Mouse (Mus musculus): ENCODE data around the gene Il10rb.
"Not testable (repeated sequence)": the region's sequence is repeated elsewhere in the genome, so short reads cannot be mapped to it uniquely, and the experiment has no call there.

Gene Il10rb

DNA sequence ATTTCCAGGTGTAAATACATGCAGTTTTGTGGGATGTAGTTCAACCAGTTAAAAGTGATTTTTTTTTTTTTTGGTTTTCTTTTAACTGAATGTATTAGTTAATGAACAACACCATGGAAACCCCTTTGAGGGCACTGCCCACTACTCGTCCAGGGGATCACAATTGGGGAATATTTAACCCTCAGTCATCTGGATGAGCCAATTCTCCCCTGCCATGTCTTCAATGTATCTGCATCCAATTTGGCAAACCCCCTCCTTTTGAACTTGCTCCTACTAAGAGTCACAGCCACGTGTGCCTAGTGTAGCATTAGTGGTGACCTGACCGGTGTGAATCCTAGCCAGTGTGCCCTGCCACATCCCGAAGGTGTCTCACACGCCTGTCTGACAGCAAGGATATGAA lies 12.6 kb downstream of the Il10rb start:
- DNase-seq, result no peak

GRCm38 (mm10) chr16:91425816-91426215 lies 19.9 kb downstream of the Il10rb start:
- no peak for DNase-seq

GRCm38 (mm10) chr16:91426586-91426985 lies 20.6 kb downstream of the Il10rb start:
- no peak for DNase-seq

GRCm38 (mm10) chr16:91427461-91427860 lies 21.5 kb downstream of the Il10rb start:
- DNase-seq, result no peak

- DNase-seq, result no peak
Measured at GRCm38 (mm10) chr16:91428259-91428865, 22.4 kb downstream of the Il10rb start.

DNA sequence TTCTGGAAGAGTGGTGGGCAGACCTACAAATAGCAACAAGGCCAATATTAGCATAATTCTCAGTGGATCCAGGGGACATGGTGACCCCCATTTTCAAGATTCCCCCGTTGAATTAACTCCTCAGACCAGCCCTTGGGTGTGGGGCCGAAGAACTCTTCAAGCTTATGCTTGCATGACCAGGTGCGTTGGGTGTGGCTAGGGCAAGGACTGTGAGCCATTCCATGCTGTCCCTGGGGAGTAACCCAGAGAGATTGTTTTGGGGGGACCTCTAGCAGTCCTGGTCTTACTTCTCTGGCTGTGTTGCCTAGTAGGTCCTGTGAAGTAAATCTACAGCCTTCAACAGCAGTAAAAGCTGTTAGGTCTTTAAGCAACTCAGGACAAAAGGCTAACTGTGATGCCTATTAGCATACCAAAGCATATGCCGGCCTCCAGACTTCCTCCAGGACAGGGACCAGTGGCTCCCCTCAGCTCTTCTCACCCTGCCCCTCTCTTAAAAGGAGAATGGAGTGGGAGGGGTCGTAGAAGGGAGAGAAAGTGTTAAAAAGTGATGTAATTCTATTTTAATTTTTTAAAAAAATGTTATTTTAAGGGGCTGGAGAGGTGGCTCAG lies 26.9 kb downstream of the Il10rb start:
- DNase-seq, result no peak

DNA sequence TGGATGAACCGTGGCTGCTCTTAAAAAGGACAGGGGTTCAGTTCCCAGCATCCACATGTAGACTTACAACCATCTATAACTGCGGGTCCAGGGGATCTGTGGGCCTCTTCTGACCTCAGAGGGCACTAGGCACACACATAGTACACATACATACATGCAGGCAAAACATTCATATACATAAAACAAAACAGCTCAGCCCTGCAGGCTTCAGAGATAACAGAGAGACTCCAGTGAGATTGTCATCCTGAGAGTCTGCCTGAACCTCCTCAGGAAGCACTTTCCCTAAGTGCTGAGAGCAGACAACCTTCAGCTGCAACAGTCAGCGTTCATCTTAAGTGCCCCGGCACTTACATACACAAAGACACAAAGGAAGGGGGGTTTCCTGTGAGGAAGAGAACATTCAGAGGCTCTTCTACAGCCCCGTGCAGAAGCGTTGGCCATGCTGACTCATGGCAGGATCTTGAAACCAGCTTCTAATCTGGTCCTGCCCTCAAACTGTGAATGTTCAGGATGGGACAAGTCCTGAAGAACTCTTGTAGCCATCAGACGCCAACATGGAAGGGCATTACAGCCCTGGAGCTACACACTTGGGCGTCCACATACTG lies 27.5 kb downstream of the Il10rb start:
- DNase-seq, result no peak

GRCm38 (mm10) chr16:91434119-91434518 lies 28.2 kb downstream of the Il10rb start:
- DNase-seq, result no peak

DNA sequence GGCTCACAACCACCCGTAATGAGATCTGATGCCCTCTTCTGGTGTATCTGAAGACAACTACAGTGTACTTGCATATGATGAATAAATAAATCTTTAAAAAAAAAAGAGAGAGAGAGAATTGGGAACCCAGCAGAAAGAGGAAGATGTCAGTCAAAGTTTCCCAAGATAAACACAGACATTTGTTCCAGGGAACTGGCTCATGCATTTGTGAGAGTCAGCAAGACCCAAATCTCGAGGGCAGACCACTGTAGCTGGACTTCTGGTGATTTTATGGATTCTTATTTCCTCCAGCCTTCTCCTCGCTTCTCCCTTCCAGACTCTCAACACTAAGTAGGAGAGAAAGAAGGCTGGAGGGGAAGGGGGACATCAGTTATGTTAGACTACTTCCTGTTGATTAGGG lies 32.1 kb downstream of the Il10rb start:
- DNase-seq, result no peak

GRCm38 (mm10) chr16:91438599-91438998 lies 32.6 kb downstream of the Il10rb start:
- not testable (repeated sequence) for DNase-seq

- no peak for DNase-seq
Measured at GRCm38 (mm10) chr16:91441366-91441765, 35.4 kb downstream of the Il10rb start.

DNA sequence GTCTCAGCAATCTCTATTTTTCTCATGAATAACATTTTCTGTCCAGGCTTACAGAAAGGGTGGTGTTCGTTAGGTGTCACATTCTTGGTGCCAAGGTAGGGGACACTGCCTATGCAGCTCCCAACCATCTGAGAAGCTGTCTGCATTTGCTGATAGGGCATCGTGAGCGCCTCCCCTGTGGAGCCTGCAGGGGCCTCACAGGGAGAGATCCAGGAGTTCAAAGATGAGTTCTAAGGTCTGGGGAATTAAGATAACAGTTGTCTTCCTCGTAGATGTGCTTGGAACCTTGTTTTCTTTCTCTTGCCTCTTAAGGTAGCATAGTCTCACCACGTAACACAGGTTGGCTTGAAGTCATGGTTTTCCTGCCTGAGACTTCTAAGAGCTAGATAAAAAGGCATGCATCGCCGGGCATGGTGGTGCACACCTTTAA lies 35.9 kb downstream of the Il10rb start:
- DNase-seq, result no peak

DNA sequence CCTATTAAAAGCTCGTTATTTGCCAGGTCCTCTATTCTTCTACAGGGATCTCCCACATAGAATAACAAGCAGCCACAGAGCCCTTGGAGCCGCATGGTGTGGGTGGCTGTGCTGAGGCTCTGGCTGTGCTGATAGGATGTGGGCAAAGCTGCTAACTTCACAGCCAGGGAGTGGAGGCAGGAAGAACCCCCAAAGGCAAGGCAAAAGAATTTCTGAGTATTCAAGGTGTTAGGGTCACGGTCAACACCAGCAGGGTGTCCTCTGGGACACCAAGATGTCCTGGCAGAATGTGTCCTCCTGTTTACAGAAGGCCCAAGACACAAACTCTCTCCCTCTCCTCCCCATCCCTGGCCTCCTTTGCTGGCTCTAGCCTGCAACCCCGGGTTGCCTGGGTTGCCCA lies 36.5 kb downstream of the Il10rb start:
- DNase-seq, result no peak

GRCm38 (mm10) chr16:91443211-91443611 lies 37.2 kb downstream of the Il10rb start:
- DNase-seq, result no peak

- no peak for DNase-seq
Measured at GRCm38 (mm10) chr16:91444847-91445246, 38.9 kb downstream of the Il10rb start.

GRCm38 (mm10) chr16:91445566-91445965 lies 39.6 kb downstream of the Il10rb start:
- DNase-seq, result no peak

GRCm38 (mm10) chr16:91446778-91447511 lies 41.0 kb downstream of the Il10rb start:
- DNase-seq, result no peak

GRCm38 (mm10) chr16:91447512-91447900 lies 41.5 kb downstream of the Il10rb start:
- DNase-seq, result no peak

DNA sequence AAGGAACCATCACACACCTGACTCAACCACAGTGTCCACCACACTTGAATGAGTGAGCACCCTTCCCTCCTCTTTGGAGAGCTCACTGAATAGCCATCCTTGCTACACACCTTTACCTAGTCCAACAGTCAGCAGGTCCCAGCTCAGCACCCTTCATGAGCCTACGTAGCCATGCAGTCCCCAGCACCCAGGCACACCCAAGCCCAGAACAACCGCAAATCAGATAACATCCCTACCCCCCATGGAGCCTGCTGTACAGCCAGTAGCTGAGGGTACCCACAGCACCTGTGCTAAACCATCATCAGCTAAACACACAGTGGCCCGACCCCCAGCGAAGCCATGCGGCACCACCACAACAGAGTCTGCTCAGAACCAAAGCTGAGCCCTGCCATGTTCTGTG lies 42.1 kb downstream of the Il10rb start:
- DNase-seq, result no peak

DNA sequence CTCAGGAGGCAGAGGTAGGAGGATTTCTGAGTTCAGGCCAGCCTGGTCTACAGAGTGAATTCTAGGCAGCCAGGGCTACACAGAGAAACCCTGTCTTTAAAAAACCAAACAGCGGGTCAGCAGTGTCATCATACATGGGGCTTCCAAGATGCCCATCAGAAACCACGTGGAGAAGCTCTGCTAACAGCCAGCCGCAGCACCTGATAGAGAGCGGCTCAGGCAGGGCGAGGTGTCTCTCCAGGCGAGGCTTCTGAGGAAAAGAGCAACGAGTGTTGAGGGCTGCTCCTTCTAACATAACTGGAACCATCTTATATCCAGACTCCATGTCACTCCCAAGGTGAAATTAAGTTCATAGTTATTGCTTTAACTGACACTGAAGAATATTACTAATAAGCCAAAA lies 42.9 kb downstream of the Il10rb start:
- no peak for DNase-seq

DNA sequence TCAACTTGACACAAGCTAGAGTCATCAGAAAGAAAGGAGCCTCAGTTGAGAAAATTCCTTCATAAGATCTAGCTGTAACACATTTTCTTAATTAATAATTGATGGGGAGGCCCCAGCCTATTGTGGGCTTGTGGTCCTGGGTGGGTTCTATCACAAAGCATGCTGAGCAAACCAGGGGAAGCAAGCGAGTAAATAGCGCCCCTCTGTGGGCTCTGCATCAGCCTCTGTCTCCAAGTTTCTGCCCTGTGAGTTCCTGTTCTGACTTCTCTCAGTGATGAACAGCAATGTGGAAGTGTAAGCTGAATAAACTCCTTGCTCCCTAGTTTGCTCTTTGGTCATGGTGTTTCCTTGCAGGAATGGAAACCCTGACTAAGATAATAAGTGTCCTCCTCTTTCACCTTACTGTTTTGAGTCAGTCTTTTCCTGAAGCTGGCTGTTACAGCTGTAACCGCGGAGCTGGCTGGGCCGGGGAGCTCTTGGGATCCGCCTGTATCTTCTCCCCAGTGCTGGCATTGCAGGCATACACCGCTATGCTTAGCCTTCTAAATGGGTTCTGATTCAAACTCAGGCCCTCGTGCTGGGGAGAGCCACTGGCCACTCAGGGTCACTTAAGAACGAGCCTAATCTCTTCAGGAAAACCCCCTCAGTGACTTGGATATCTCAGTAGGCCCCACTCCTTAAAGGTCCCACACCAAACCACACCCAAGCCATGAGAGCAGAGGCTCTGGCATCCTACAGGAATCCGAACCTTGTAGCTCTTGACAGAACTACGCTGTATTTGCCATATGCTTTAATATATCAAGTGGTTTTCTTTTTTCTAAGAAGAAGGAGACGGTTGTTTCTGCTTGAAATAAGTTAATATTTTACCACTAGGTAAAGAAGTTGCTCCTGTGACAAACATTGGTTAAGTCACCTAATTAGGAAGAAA lies 44.4 kb downstream of the Il10rb start:
- no peak for DNase-seq

GRCm38 (mm10) chr16:91451949-91452348 lies 46.0 kb downstream of the Il10rb start:
- DNase-seq, result no peak
